Mouse (Mus musculus): ENCODE measurements around the gene Mucl3.

Mucl3 gene

DNA sequence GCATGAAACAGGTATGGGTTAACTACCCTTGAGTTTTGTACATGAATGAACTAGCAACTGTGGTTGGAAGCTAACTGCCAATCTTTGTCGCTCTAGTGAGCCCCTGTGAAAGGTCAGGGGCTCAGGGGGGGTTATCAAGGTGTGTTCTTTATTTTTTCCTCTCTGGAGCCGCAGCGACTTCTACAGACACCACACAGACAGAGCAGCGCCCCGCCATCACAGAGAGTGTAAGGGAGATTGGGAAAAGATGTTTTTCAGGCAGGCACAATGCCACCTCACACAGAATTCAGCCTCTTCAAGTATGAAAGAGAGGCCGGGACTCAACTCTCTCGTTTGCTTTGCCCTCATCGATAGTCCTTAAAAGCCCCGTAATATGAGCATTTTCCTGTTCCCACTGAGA is 51.4 kb downstream of the Mucl3 start:
- no peak for TF ChIP-seq GATA4 (IDR thresholded peaks at IDR 0.05; ENCODE audit: insufficient replicate concordance, low read length)

DNA sequence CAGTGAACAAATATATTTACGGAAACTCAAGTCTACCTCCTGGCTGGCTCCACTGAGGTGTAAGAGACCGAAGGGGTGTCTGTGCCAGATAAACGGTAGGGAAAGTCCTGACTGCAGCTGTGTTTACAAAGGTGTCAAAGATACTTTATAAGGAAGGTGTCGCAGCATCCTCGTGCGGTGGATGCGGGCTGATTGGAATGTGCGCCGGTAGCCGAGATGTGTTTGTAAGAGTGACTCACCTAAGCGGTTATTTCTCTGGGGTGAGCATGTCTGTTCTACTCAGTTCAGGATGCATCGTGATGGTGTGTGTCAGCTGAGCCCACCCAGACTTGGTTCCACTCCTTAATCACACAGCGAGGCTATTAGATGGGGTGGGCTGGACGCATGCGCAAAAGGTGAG is 51.8 kb downstream of the Mucl3 start:
- no peak for TF ChIP-seq GATA4 (IDR thresholded peaks at IDR 0.05; ENCODE audit: insufficient replicate concordance, low read length)

DNA sequence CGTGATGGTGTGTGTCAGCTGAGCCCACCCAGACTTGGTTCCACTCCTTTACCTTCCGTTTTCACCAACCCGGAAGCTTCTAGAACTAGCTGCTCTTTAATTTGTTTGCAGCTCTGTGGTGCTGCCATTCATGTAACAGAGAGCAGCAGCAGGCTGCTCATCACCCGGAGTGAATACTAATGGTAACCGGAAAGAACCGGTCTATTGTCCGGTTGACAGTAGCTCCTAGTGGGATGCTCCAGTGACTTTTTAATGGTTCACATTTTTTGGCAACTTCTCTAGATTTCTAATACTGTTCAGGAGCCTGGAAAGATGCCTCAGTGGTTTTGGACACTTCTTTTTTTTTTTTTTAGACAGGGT is 52.3 kb downstream of the Mucl3 start:
- no peak for TF ChIP-seq GATA4 (IDR thresholded peaks at IDR 0.05; ENCODE audit: insufficient replicate concordance, low read length)

DNA sequence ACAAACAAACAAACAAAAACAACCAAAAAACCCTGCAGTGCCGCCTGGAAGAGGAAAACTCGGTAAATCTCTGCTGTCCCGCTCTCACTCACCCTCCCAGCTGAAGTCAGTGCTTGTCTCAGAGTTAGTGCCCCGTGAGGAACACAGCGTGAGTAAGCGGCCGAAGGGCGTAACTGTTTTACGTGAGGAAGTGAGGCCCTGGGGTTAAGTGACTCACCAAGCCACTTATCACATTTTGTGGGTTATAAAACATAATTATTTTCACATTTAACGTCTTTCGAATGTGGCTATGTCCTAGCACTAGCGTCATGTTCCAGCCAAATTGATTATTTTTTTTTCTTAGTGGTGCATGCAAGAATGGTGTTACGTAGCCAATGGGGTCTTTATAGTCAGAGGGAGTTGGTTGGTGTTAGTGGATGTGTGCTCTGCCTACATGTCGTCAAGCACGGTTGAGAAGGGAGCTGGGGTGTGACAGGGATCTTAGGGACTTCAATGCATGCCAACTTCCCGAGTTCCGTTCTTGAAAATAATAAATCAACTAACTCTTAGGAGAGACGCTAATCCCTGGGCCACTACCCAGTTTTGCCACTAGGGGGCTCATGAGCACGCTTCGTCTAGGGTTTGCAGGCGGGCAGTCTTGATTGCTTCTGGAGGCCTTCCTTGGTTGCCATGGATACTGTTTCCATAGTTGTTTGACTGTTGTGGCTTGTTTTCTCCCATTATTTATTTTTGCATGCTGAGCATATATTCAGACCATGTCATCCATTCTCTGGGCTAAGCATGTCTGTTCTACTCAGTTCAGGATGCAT is 52.9 kb downstream of the Mucl3 start:
- TF ChIP-seq GATA4 (IDR thresholded peaks at IDR 0.05; ENCODE audit: insufficient replicate concordance, low read length) = no peak

DNA sequence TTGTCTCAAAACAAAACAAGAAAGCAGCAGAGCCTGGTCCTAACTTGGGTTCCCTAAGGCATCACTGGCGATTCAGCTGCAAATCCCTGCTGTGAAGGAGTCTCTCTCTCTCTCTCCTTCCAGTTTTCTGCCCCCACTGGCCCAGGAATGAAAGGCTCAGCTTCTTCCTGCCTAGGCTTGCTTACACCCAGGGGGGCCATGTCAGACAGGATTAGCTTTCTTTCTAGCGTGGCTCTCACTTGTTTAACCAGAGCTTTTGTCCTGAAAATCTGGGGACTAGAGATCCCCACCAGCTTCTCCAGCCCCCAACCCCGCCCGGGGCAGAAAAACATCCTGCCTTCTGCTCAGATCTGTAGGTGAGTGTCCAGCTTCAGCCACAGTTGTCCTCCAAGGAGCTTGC is 55.1 kb downstream of the Mucl3 start:
- TF ChIP-seq GATA4 (IDR thresholded peaks at IDR 0.05; ENCODE audit: insufficient replicate concordance, low read length) = no peak

DNA sequence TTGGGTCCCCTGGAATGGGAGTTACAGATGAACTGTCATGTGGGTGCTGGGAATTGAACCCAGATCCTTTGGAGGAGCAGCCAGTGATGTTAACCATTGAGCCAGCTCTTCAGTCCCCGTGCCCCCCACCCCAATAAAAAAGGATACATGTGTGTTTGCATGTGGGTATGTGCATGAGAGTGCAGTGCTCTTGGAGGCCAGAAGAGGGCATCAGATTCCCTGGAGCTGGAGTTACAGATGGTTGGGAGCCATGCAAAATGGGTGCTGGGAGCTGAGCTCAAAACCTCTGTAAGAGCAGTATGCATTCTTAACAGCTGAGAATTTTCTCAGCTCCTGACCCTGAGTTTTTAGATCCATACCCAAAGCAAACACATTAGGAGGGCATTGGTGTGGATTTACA is 56.2 kb downstream of the Mucl3 start:
- TF ChIP-seq GATA4 (IDR thresholded peaks at IDR 0.05; ENCODE audit: insufficient replicate concordance, low read length) = no peak
